Mouse (Mus musculus) kidney, adult 11 months (tissue): ENCODE results near the gene Sorbs1.
"Not testable (repeated sequence)": the region's sequence is repeated elsewhere in the genome, so short reads cannot be mapped to it uniquely, and the experiment has no call there.

Experiments
- DNase-seq: peaks from one replicate; pipeline ENCODE4 v3.0.0; 2022

Sorbs1 gene

DNA sequence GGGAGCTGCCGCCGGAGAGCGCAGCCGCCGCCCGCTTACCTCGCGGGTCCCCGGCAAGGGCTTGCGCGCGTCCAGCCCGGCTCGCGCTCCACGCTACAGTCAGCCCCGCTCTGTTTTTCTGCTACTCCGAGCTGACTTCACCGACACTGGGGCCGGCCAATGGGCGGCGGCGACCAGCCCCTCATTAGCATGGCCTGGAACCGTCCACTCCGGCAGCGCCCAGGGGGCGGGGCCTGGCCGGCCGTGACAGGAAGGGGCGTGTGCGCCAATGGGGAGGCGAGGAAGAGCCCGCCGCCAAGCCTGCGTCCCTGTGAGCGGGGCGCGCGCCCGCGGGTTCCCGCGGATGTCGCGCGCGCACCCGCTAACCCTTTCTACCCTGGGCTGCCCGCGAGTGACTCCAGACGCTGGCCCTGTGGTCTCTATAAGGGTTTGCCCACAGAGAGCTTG lies at the start of gene Sorbs1:
Gene Sorbs1 (minus strand): TSS at position 148 of the 447 bp plus-strand sequence.
- DNase-seq, result peak; percentile 97

DNA sequence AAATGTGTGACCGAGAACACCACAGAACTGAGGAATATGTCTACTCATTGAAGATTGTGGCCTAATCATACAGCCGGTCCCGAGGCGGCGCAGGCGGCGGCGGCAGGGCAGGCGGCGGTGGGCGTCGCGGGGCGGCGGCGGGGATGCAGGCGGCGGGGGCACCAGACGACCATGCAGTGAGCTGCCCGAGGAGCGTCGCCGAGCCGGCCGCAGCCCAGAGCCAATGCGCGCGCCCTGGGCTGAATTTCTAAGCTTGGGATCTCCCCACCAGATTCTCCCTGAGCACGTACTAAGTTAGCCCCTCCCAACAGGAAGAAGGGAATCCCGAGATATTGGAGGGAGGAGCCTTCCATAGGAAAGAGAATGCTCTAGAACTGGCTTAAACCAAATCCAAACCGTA lies 47.9 kb upstream of the Sorbs1 start:
- DNase-seq, result not testable (repeated sequence)

DNA sequence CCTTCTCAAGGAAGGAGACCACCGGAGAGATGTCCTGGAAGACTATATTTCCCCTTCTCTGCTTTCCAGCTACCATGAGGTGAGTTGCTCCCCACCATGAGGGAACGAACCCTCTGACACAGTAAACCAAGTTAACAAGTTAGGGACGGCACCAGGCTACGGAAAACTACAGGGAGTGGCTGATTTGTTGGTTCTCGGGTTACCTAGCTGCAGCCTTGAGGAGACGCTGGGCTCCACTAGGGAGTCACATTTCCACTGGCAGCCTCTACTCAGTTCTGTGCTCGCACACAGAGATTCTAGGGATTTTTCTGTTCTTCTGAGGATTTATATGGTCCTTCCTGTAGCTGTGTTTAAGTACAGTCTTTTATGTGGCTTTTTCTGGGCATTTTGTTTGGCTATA lies 42.5 kb upstream of the Sorbs1 start:
- no peak for DNase-seq

DNA sequence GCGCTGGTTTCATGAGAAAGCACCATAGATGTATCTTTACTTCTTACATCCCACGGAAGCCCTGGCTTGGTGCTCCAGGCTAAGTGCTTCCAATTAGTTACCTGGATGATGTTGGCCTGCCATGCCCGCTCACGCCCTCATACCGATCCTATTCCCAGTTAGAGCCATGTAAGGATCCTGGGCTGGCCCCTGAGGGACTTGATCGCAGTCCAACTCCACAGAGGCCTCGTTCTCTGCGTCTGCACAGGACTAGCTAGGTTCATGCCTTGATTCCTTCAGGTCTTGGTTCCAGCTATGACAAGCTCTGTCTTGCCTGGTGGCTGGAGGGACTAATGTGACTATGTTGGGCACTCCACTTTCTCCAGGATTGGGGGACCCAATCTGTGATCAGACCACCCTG lies 41.6 kb upstream of the Sorbs1 start:
- no peak for DNase-seq

DNA sequence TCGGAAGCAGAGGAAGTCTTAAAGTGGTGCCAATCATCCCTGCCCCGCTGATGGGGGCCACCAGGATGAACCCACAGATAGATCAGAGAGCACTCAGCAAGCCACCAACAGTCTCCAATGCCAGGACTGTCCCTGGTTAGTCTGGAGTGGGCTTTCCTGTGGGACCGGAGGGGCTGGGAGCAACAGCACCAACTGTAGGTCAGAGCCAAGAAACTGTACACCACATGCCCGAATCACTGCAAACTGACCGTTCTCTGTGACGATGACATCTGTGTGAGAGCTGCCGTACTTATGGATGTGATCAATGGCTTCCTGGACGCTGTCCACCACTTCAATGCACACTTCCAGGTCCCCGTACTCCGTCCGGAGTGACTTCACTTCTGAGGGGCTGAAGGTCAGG lies 40.8 kb upstream of the Sorbs1 start:
- DNase-seq, result no peak

DNA sequence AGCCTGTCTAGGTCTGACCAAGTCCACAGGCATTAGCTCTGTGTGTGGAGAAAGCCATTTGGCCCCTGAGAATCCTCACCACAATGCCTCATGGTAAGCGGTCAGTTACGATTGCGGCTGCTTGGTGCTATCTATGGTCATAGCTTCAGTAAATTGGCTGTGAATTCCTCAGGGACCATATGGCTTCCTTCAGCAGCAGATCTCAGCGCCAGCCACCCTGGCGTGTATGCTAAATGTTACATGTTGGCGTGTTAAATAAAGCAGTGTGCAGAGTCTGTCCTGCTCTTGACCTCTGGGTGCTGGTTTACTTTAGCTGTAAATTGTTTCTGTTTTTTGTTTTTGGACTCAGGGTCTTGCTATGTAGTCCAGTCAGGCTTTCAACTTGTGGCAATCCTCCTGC lies 40.3 kb upstream of the Sorbs1 start:
- DNase-seq, result no peak

DNA sequence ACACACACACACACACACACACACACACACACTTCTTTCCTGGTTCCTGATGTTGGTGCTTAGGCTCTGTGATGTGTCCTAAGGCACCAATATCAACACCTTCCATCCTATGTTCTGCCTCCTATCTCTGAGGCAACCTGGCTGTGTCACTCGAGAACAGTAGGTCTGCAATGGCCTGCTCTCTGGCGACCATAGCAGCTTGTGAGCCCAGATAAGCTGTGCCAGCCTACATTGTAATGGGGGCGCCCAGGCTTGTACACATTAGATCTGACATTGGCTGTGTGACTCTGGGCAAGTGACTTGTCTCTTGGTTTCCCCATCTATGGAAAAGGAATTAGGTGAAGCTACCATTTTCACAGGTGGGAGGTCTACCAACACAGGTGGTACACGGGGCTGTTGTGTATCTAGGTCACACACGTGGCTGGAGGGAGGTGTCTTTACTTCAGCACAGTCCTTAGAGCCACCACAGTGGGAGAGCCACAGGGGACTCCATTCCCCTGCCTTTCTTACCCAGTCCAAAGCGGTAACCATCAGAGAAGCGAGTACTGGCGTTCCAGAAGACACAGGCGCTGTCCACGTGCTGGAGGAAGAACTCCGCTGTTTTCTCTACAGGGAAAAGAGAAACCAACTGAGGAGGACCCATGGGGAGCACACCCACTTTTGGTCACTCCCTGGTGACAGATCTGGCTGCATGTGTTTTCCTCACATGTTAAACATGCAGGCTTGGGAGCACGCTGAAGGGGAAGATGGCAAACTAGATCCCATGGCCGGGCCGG lies 39.6 kb upstream of the Sorbs1 start:
- DNase-seq, result no peak

DNA sequence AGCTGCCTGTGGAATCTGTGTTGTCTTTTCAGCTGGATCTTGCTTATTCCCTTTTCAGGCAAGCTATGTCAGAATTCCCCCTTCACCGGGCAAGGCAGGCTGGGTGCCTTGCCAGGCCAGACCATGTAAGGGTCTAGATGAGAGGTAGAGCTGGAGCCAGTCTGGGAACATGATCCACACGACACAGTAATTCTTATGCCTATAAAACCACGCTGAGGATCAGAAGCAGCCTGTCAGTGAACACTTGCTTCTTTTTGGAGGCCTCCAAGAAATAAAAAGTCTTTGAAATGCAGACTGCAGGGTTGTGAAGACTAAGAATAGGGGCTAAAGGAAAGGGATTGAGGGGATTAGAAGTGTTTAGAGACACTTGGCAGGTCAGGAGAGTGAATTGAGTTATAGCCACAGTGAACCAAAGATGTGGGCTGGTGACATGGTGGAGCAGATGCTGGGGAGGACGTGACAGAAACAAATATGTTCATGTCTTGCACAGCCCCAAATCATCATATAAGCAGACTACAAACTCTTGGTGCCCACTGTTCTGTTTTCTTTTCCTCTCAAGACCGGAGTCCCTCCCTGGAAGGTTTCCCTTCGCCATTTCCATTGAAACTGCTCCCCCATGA lies 36.0 kb upstream of the Sorbs1 start:
- DNase-seq, result no peak

DNA sequence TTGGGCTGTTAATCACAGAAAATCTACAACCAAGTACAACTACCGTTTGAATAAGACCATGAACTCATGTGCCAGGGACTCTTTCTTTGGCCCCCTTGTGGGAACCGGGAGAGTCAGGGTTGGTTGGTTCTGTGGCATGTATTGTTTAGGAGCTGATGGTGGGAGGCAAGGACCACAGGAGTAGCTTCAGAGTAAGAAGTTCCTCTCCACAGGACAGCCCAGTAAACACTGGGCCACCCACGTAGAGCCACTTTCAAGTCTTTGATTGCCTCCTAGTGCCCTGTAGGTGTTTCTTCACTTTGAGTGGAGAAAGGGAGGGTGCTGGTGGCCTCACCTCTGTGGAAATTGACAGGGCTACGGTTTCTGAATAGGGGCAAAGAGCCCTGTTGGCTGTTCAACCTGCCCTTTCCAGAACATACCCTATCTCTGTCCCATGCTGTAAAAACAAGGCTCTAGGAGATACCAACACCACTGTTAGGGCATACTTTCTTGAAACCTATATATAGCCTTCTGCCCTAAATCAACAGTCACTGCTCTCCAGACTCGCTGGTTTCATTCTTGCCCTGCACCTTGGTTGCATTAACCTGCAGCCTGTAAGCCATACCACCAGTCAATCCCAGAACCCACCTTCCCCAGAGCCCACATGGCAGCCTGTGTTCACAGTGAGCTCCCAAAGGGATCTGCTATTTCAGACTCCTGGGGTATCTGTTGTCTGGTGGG lies 35.4 kb upstream of the Sorbs1 start:
- no peak for DNase-seq

DNA sequence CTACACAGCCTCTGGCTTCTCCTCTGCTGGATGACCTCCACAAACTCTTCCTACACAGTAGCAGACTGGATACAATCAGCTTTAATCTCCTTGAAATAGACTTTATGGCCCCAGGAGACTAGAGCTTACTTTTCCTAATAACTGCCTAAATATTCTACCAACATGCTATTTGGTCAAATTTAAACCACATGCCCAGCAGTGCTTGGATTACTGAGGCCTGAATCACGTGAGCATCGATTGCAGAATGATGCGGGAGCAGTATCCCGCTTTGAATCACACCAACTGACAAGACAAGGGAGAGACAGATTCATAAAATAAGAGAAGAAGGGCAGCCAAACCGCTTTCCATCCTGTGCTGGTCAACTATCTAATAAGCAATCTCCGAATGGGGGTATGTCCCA lies 34.8 kb upstream of the Sorbs1 start:
- no peak for DNase-seq

DNA sequence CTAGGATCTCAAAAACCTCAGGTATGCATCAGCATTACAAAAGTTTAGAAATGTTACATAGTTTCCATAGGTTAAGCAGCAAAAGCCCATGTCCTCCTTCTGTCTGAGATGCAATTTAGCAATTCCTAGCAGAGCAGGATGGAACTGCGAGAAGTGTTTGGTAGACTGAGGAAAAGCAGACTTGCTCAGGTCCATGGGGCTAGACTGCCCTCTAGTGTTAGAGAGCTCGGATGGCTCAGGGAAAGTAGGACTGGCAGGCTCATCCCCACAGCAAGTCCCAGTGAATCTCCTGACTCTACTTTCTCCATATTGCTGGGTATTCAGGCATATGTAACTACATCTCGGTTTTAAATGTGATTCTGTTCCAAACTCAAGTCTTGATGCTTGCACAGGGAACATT lies 31.3 kb upstream of the Sorbs1 start:
- peak; percentile 17 for DNase-seq

DNA sequence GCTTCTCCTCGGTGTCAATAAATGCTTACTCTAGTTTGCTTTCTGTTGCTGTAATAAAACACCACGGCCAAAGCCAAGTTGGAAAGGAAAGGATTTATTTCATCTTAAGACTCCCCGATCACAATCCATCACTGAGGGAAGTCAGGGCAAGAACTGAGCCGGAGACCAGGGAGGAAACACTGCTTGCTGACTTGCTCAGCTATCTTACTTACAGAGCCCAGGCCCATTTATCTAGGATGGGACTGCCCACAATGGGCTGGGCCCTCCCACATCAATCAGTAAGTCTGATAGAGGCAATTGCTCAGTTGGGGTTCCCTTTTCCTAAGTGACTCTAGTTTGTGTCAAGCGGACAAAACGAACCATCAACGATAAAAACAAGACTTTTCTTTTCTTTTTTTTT lies 29.2 kb upstream of the Sorbs1 start:
- no peak for DNase-seq

DNA sequence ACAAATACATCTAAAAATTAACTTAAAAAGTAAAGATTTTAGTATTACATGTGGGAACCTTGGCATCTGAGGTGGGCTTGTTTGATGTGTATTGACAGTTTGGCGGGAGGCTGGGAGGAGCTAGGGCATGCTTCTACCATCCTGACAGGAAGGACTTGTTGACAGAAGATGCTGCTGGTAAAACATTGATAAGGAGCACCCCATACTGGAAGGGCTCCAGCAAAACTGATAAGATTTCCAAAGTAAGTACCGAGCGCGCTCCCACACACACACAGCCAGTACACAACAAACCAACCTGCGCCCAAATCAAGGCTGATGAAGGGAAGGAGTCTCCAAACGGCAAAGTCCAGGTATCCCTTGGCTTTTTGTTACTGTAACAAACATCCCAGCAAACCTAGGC lies 22.9 kb upstream of the Sorbs1 start:
- DNase-seq, result no peak

DNA sequence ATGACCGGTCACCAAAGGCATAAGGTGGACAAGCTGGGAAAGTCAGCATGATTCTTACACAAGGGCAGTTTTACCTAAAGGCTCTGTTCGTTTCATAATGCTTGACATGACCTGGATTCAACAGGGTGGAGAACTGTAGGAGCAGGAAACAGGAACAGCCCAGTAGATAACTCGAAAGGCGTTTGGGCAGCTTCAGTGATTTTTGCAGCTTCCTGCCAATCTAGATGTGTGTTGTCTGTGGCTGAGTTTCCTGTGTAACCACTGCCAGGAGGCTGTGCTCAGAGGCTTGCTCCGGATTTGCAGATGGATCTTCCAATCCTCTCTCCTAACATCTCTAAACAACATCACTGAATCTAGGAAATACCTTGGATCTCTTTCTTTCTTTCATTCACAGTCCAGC lies 18.9 kb upstream of the Sorbs1 start:
- no peak for DNase-seq

DNA sequence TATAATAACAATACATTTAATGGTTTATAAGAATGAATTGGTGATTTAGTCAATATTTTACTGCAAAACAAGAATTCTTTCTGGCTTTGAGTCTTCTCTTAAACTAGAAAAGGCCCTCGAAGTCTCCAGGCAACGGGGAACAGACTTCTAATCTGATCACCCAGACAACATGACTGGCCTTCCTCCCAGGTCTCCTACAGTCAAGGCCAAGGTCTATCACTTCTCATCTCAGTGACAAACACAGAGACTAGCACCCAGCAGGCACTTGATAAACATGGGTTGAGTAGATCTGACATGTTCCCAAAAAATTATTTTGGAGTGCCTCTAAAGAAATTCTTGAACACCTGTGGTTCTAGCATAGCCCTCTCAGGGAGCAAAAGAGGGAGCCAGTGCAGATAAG lies 16.7 kb upstream of the Sorbs1 start:
- no peak for DNase-seq

DNA sequence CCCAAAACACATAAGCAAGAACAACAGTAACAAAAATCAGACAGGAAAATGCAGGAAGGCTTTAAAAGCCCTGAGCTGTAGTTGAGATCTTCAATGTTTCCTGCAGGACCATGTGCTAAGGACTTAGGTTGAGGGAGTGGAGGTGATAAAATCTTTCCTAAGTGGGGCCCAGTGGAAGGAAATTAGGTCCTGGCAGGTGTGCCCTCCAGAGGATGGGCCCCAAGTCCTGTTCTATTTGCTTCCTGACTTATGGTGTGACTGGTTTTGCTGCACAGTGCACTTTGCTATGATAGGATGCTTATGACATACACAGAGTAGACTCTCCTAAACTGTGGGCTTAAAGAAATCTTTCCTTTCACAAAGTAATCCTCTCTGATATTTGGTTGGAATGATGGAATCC lies 14.7 kb upstream of the Sorbs1 start:
- no peak for DNase-seq

DNA sequence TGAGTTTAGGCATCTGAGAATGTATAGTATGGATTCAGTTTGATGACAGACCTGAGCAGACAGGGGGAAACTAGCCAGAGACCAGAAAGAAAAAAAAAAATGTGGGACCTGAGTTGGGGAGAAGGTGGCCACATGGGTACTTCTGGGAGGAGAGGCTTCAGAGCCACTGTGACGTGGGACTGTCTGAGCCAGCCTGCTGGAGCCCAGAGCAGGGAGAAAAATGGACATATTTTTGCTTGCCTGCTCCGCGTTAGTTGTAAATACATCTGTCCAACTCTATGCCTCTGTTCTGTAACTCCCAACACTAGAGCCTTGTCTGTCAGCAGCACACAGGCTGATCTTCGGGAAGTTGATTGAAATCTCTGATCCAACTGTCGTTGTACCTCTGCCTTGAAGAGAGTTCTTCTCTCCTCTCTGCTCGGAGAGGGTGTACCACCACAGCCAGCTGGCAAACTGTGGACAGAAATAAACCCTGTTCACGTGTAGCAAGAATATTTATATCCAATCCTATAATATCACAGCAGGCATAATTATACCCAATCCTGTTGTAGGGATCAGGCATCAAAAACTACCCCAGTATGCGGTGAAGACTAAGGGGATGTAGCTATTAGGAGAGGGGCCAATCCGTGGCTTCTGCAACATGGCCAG lies 12.9 kb upstream of the Sorbs1 start:
- DNase-seq, result no peak

DNA sequence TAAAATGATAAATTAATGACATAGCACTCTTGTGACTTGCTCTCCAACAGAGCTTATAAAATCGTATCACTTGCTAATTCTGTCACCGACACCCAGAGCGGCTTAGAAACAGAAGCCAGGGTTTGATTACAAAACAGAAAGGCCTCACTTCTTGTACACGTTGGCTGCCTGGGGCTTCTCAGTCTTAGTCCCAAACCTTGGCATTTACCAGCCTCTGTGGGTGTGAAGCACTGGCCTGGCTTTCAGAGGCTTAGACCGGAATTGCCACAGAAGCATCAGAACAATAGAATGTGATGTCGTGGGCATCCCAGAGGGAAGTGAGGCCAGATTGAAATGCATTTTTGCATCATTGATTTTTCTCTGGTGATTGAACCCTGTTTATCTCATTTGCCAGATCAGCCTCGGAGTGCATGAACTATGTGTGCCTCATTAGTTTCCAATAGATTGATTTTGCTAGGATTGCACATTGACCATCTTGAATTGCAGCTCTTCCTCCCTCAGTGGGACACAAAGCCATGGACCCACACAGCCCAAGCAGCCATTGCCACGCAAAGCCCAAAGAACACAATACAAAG lies 9.9 kb upstream of the Sorbs1 start:
- DNase-seq, result no peak

DNA sequence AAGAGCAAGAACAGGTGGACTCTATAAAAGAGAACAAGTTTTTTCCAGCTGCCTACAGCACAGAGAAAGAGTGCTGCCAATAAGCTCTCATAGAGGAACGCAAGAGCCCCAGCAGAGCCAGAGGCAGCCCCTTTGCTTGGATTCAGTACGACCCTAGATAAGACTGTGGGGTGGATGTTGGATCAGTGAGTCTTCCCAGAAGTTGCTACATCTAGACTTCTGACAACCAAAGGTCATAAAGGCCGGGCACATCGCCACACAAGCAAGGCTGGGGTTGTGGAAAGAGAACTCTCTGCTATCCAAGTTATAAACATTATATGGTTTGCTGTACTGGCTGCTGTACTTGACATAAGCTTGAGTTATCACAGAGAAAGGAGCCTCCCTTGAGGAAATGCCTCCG lies 6.8 kb upstream of the Sorbs1 start:
- no peak for DNase-seq

DNA sequence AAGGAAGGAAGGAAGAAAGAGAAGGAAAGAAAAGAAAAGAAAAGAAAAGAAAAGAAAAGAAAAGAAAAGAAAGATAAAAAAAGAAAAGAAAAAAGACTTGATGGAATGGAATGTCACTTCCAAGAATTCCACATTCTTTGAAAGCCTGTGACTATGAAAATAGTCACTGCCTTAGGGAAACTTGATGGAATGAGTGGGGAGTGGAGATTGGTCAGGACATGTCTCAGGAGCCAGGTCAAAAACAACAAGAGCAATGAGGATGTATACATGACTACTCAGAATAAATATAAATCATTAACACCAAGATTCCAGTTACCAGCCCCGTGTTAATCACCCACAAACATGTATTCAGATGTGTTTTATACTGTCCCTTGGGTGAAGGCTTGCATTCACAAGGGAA lies 5.1 kb upstream of the Sorbs1 start:
- no peak for DNase-seq

DNA sequence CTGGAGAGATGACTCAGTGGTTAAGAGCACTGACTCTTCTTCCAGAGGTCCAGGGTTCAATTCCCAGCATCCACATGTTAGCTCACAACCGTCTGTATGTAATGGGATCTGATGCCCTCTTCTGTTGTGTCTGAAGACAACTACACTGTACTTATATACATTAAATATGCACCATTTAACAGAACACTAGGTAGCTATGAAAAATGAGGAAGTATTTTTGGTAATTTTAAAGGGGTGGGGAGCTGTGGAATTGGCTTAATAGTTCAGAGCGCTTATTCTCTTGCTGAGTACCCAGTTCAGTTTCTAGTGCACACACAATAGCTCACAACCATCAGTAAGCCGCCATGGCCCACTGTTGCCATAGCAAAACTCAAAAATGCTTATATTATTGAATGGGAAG lies 2.0 kb upstream of the Sorbs1 start:
- no peak for DNase-seq

DNA sequence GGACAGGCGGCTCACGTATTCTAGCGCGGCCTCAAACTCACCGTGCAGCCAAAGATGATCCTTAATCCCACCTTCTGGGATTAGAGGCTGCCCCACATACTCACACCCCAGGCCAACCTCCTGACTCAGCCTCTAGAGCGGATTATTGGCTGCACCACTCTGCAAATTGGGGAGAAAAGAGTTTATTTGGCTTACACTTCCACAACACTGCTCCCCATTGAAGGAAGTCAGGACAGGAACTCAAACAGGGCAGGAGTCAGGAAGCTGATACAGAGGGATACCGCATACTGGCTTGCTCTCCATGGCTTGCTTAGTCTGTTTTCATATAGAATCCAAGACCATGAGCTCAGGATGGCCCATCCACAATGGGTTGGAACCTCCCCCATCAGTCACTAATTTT lies 797 bp upstream of the Sorbs1 start:
- DNase-seq, result no peak
